Comparison of ENCODE assay signal across 19 mouse cellular contexts in the genomic region with DNA sequence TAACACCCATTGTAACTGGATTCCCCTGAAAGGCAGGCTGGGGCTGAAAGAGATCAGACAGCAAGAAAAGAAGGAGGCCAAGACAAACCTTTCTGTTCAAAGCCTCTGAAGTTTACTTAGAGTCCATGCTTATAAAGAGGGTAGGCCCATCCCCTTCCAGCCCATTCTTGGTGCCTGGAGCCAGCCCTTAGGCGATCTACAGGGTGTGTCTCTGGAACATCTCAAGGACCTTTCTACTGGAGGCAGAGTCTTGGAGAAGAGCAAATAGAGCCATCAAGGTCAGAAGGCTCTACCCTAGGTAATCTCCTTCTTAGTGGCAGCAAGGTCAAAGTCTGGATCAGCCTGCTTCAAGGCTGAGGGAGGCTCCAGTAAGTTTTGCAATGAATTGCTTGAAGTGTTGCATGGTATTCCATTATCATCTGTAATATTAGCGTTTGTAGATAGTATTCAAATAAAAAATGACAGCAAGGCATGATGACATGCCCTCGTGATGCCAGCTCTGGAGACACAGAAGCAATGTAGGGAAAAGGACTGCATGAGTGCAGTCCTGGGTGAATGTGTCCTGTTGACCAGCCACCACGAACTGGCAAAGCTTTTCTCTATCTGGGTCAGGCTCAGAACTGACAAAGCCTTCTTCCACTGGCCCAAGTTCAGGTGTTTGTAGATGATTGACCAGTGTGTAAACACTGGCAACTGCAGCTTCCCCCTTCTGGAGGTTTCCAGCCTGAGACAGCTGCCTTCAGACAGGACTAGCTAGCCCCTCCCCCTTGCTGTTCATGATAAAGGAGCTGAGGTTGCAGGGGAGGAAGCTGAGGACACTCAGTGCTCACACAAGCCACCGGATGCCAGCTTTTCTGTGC. TPM values are rescaled to one million over a fixed set of nuclear protein-coding genes. Genes with fewer than 3 reads are reported as not detected.
DNase-seq lines count a peak whose midpoint lies in the region; ATAC-seq and TF ChIP-seq lines count a peak whose summit lies in the region.
"Not testable (repeated sequence)": the region's sequence is repeated elsewhere in the genome, so short reads cannot be mapped to it uniquely, and the experiment has no call there.
"Had no signal": no experiment of that assay in that cellular context is flagged by ENCODE, and none has a peak within 500 bp of the region (broad histone marks: within the 10 kb centered on the region; RNA-seq: fewer than 3 reads in every experiment).

No protein-coding gene starts in this region.

- not testable (repeated sequence) for H3K9me3 ChIP-seq in MEL (replicated peaks; ENCODE audit: insufficient read depth, low read length); intestine, postnatal 0 days (ENCODE audit: control insufficient read depth); liver, embryonic 14.5 days (ENCODE audit: control insufficient read depth, low read length); stomach, embryonic 15.5 days

- TF ChIP-seq CTCF in MEL (IDR thresholded peaks at IDR 0.05 in 2 of 3, conservative IDR thresholded peaks at IDR 0.05 in 1 of 3; ENCODE audit: control insufficient read depth in 1 of 3, insufficient read depth in 1 of 3, low read depth in 2 of 3, low read length in 3 of 3, poor library complexity in 1 of 3, severe bottlenecking in 1 of 3); intestine, postnatal 0 days (IDR thresholded peaks at IDR 0.05; ENCODE audit: low read depth); liver, embryonic 14.5 days (IDR thresholded peaks at IDR 0.05; ENCODE audit: low read depth): not testable (repeated sequence)

- peaks cover 18 to 19% of the 10 kb centered on the region in 2 experiments for H3K27me3 ChIP-seq in MEL (ENCODE audit: control insufficient read depth in 1 of 2, insufficient read depth in 2 of 2, low read length in 2 of 2)
- not testable (repeated sequence) for H3K27me3 ChIP-seq in intestine, postnatal 0 days (replicated peaks; ENCODE audit: control insufficient read depth, insufficient read depth, low read length); liver, embryonic 14.5 days (ENCODE audit: control insufficient read depth, insufficient read depth, low read length); stomach, embryonic 15.5 days (replicated peaks)

- H3K9ac ChIP-seq in MEL (ENCODE audit: control insufficient read depth, low read depth, low read length, poor library complexity, severe bottlenecking); intestine, postnatal 0 days (ENCODE audit: low read depth, low read length); liver, embryonic 14.5 days (replicated peaks); stomach, embryonic 15.5 days: not testable (repeated sequence)

- TF ChIP-seq RAD21 in MEL (IDR thresholded peaks at IDR 0.05; ENCODE audit: low read depth, low read length): not testable (repeated sequence)

- H3K4me1 ChIP-seq in MEL (ENCODE audit: control insufficient read depth in 1 of 2, insufficient read depth in 2 of 2, low read length in 2 of 2); intestine, postnatal 0 days (replicated peaks; ENCODE audit: control insufficient read depth, insufficient read depth, low read length); stomach, embryonic 15.5 days: not testable (repeated sequence)
- H3K4me1 ChIP-seq in liver, embryonic 14.5 days (replicated peaks; ENCODE audit: control insufficient read depth in 2 of 2, insufficient read depth in 2 of 2, low read length in 1 of 2): peaks cover 0 to 14% of the 10 kb centered on the region in 2 experiments; a peak in 2 of 4 replicates

- H3K4me2 ChIP-seq in intestine, postnatal 0 days (replicated peaks; ENCODE audit: low read depth): 0 out of 2 replicates have a peak overlapping the region, but pooled peaks have one; percentile 25
- H3K4me2 ChIP-seq in liver, embryonic 14.5 days (ENCODE audit: low read depth); stomach, embryonic 15.5 days: not testable (repeated sequence)

- TF ChIP-seq POLR2A in MEL (IDR thresholded peaks at IDR 0.05; ENCODE audit: control insufficient read depth in 1 of 2, insufficient read depth in 1 of 2, low read depth in 1 of 2, low read length in 2 of 2, poor library complexity in 1 of 2): not testable (repeated sequence)

- DNase-seq in MEL (ENCODE audit: low read depth, low spot score): peak; percentile 56
- peak; percentile 19 for DNase-seq in embryo, embryonic 11 days
- peak; percentile 68 for DNase-seq in kidney, postnatal 10 days
- DNase-seq in liver, embryonic 14.5 days (ENCODE audit: low read depth in 3 of 3, low spot score in 3 of 3): not testable (repeated sequence)
- DNase-seq in lung, postnatal 14 days: peak; percentile 20
- peak; percentile 62 for DNase-seq in urinary bladder, postnatal 14 days (ENCODE audit: low spot score)

- not testable (repeated sequence) for H3K79me2 ChIP-seq in MEL (ENCODE audit: control insufficient read depth, insufficient read depth, low read length, poor library complexity)

- not testable (repeated sequence) for H3K4me3 ChIP-seq in MEL (ENCODE audit: control insufficient read depth in 1 of 2, insufficient read depth in 1 of 2, low read depth in 2 of 2, low read length in 2 of 2); intestine, postnatal 0 days (ENCODE audit: low read depth, low read length); liver, embryonic 14.5 days (ENCODE audit: insufficient read depth in 1 of 2, low read depth in 2 of 2, low read length in 2 of 2); stomach, embryonic 15.5 days (replicated peaks)

- not testable (repeated sequence) for TF ChIP-seq EP300 in MEL (IDR thresholded peaks at IDR 0.05; ENCODE audit: low read depth in 1 of 2, low read length in 2 of 2); liver, embryonic 14.5 days (IDR thresholded peaks at IDR 0.05; ENCODE audit: low read depth)

- not testable (repeated sequence) for H3K36me3 ChIP-seq in MEL (ENCODE audit: control insufficient read depth in 1 of 2, insufficient read depth in 2 of 2, low read length in 2 of 2); intestine, postnatal 0 days (ENCODE audit: control insufficient read depth, insufficient read depth); liver, embryonic 14.5 days (replicated peaks; ENCODE audit: control insufficient read depth, insufficient read depth, low read depth); stomach, embryonic 15.5 days

- not testable (repeated sequence) for H3K27ac ChIP-seq in MEL (ENCODE audit: control insufficient read depth, low read depth, low read length); liver, embryonic 14.5 days
- H3K27ac ChIP-seq in intestine, postnatal 0 days (ENCODE audit: low read depth, low read length): peak overlapping the region; percentile 74
- H3K27ac ChIP-seq in stomach, embryonic 15.5 days: peak overlapping the region; percentile 73

- 26% methylated on average over 5 of the region's 5 CpGs for WGBS in intestine, postnatal 0 days
- 33% methylated on average over 5 of the region's 5 CpGs for WGBS in liver, embryonic 14.5 days (ENCODE audit: insufficient replicate concordance)
- WGBS in stomach, embryonic 15.5 days: 42% methylated on average over 5 of the region's 5 CpGs

- ATAC-seq in intestine, postnatal 0 days: peak; percentile 98
- peak; percentile 59; the same call in 1 of the 2 replicates for ATAC-seq in liver, embryonic 14.5 days (ENCODE audit: insufficient read depth)
- ATAC-seq in stomach, embryonic 15.5 days (ENCODE audit: insufficient read depth, low FRiP score, low read depth): peak; percentile 89

RNA-seq across cellular contexts. Expression of a gene that starts 4.8 kb away (rescaled TPM):
- not detected in 2 replicates for total RNA-seq in MEL (2012; rRNA removed)
- polyA plus RNA-seq in MEL (2012; ENCODE audit: insufficient read depth in 1 of 2, insufficient read length in 2 of 2, low read depth in 1 of 2, low replicate concordance in 2 of 2, missing spikeins in 1 of 2): not detected
- polyA plus RNA-seq in intestine, postnatal 0 days (2015; fragmentation: Nextera tagmentation; extraction: Ambion mirVana): 1.1 and 1.2 TPM in 2 replicates
- 0.92 and 1.1 TPM in 2 replicates for polyA plus RNA-seq in liver, embryonic 14.5 days (2012; rRNA removed)
- 1.9 and 2.0 TPM in 2 replicates for polyA plus RNA-seq in liver, embryonic 14.5 days (2014; fragmentation: Nextera tagmentation; extraction: Ambion mirVana)
- 0.35 and 0.37 TPM in 2 replicates for polyA plus RNA-seq in stomach, embryonic 15.5 days (2015; fragmentation: Nextera tagmentation; extraction: Ambion mirVana)
- total RNA-seq: adrenal gland, postnatal 25 days; CH12.LX; heart, postnatal 4 days; layer of hippocampus, postnatal 25 days; left cerebral cortex, postnatal 36 days; midbrain, postnatal 0 days had no signal
- polyA plus RNA-seq: embryonic facial prominence, embryonic 11.5 days; heart, embryonic 10.5 days; inflammation-experienced regulatory T-cells, adult 6 months; midbrain, postnatal 0 days; neural tube, embryonic 13.5 days had no signal

RNA-seq across cellular contexts. Expression of a gene that starts 4.9 kb away (rescaled TPM):
- not detected in 2 replicates for total RNA-seq in MEL (2012; rRNA removed)
- not detected for polyA plus RNA-seq in MEL (2012; ENCODE audit: insufficient read depth in 1 of 2, insufficient read length in 2 of 2, low read depth in 1 of 2, low replicate concordance in 2 of 2, missing spikeins in 1 of 2)
- polyA plus RNA-seq in intestine, postnatal 0 days (2015; fragmentation: Nextera tagmentation; extraction: Ambion mirVana): 0.09 TPM in 1 of 2 replicates, not detected in the other
- not detected in 2 replicates for polyA plus RNA-seq in liver, embryonic 14.5 days (2012; rRNA removed)
- polyA plus RNA-seq in liver, embryonic 14.5 days (2014; fragmentation: Nextera tagmentation; extraction: Ambion mirVana): not detected in 2 replicates
- polyA plus RNA-seq in stomach, embryonic 15.5 days (2015; fragmentation: Nextera tagmentation; extraction: Ambion mirVana): 0.85 and 1.2 TPM in 2 replicates
- total RNA-seq: CH12.LX; gastrocnemius, postnatal 10 days; heart, postnatal 4 days; layer of hippocampus, postnatal 25 days; left cerebral cortex, postnatal 36 days had no signal
- polyA plus RNA-seq: embryonic facial prominence, embryonic 11.5 days; heart, embryonic 10.5 days; inflammation-experienced regulatory T-cells, adult 6 months; midbrain, postnatal 0 days; neural tube, embryonic 13.5 days had no signal

RNA-seq across cellular contexts. Expression of a gene that starts 27.1 kb away (rescaled TPM):
- not detected in 2 replicates for total RNA-seq in MEL (2012; rRNA removed)
- polyA plus RNA-seq in MEL (2012; ENCODE audit: insufficient read depth in 1 of 2, insufficient read length in 2 of 2, low read depth in 1 of 2, low replicate concordance in 2 of 2, missing spikeins in 1 of 2): under 1 TPM in 1 of 2 experiments, not detected in 1; 0.07 TPM
- 0.24 and 0.39 TPM in 2 replicates for polyA plus RNA-seq in intestine, postnatal 0 days (2015; fragmentation: Nextera tagmentation; extraction: Ambion mirVana)
- 0.09 and 0.28 TPM in 2 replicates for polyA plus RNA-seq in liver, embryonic 14.5 days (2012; rRNA removed)
- polyA plus RNA-seq in liver, embryonic 14.5 days (2014; fragmentation: Nextera tagmentation; extraction: Ambion mirVana): 0.08 and 0.11 TPM in 2 replicates
- not detected in 2 replicates for polyA plus RNA-seq in stomach, embryonic 15.5 days (2015; fragmentation: Nextera tagmentation; extraction: Ambion mirVana)
- total RNA-seq: adrenal gland, postnatal 25 days; CH12.LX; gastrocnemius, postnatal 10 days; heart, postnatal 4 days; layer of hippocampus, postnatal 25 days; left cerebral cortex, postnatal 36 days; midbrain, postnatal 0 days had no signal
- polyA plus RNA-seq: embryonic facial prominence, embryonic 11.5 days; heart, embryonic 10.5 days; inflammation-experienced regulatory T-cells, adult 6 months; midbrain, postnatal 0 days; neural tube, embryonic 13.5 days had no signal

RNA-seq across cellular contexts. Expression of a gene that starts 43.7 kb away (rescaled TPM):
- total RNA-seq in MEL (2012; rRNA removed): not detected in 2 replicates
- polyA plus RNA-seq in MEL (2012; ENCODE audit: insufficient read depth in 1 of 2, insufficient read length in 2 of 2, low read depth in 1 of 2, low replicate concordance in 2 of 2, missing spikeins in 1 of 2): not detected
- not detected in 2 replicates for polyA plus RNA-seq in intestine, postnatal 0 days (2015; fragmentation: Nextera tagmentation; extraction: Ambion mirVana)
- 0.03 and 0.06 TPM in 2 replicates for polyA plus RNA-seq in liver, embryonic 14.5 days (2012; rRNA removed)
- not detected in 2 replicates for polyA plus RNA-seq in liver, embryonic 14.5 days (2014; fragmentation: Nextera tagmentation; extraction: Ambion mirVana)
- polyA plus RNA-seq in stomach, embryonic 15.5 days (2015; fragmentation: Nextera tagmentation; extraction: Ambion mirVana): not detected in 2 replicates
- total RNA-seq: adrenal gland, postnatal 25 days; CH12.LX; gastrocnemius, postnatal 10 days; heart, postnatal 4 days; layer of hippocampus, postnatal 25 days; left cerebral cortex, postnatal 36 days; midbrain, postnatal 0 days had no signal
- polyA plus RNA-seq: embryonic facial prominence, embryonic 11.5 days; heart, embryonic 10.5 days; inflammation-experienced regulatory T-cells, adult 6 months; midbrain, postnatal 0 days; neural tube, embryonic 13.5 days had no signal
